Mouse (Mus musculus): ENCODE measurements around the gene Dnal1. TPM values are rescaled to one million over a fixed set of nuclear protein-coding genes. Genes with fewer than 3 reads are reported as not detected.

Gene Dnal1
- polyA plus RNA-seq, 1 experiment, result 13.3 TPM

DNA sequence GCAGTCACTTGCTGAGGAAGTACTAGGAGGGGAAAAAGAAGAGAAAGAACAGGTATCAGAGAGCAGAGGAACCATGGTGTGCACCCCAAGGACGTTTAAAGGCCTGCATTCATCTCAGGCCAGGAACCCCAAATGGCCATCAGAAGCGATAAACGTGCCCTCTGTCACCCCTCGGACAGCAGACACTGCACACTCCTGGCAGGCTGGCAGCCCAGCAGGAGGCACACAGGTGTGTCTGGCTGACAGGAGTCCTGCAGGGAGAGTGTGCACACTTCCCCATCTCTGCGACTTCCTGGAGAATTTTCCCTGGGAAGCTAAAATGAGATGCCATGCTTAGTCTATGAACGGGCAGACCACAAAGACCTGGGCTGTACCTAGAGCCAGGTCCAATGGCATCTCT is 39.2 kb downstream of the Dnal1 start:
- H3K27me3 ChIP-seq (ENCODE audit: control insufficient read depth, insufficient read depth, low read length, poor library complexity, severe bottlenecking), result no peaks in the 10 kb centered on the region
- H3K9me3 ChIP-seq (replicated peaks; ENCODE audit: control insufficient read depth, insufficient read depth, low read length, poor library complexity, severe bottlenecking), result no peaks in the 10 kb centered on the region
- H3K27ac ChIP-seq (ENCODE audit: insufficient read depth, low read length), result no peak overlapping the region
- no peak overlapping the region for H3K9ac ChIP-seq (ENCODE audit: low read depth, poor library complexity, severe bottlenecking)
- peaks cover 25% of the 10 kb centered on the region for H3K36me3 ChIP-seq (ENCODE audit: control insufficient read depth, insufficient read depth, low read length, poor library complexity, severe bottlenecking)
- peaks cover 2% of the 10 kb centered on the region for H3K4me1 ChIP-seq (ENCODE audit: control insufficient read depth, insufficient read depth, low read length)
- no peak overlapping the region for H3K4me3 ChIP-seq (ENCODE audit: low read depth, low read length)
- TF ChIP-seq POLR2A (IDR thresholded peaks at IDR 0.05; ENCODE audit: insufficient read depth, low read length), result no peak
- no peak for TF ChIP-seq EP300 (IDR thresholded peaks at IDR 0.05; ENCODE audit: insufficient read depth, low read depth, low read length)
- TF ChIP-seq CTCF (IDR thresholded peaks at IDR 0.05; ENCODE audit: low read depth, low read length), result no peak

DNA sequence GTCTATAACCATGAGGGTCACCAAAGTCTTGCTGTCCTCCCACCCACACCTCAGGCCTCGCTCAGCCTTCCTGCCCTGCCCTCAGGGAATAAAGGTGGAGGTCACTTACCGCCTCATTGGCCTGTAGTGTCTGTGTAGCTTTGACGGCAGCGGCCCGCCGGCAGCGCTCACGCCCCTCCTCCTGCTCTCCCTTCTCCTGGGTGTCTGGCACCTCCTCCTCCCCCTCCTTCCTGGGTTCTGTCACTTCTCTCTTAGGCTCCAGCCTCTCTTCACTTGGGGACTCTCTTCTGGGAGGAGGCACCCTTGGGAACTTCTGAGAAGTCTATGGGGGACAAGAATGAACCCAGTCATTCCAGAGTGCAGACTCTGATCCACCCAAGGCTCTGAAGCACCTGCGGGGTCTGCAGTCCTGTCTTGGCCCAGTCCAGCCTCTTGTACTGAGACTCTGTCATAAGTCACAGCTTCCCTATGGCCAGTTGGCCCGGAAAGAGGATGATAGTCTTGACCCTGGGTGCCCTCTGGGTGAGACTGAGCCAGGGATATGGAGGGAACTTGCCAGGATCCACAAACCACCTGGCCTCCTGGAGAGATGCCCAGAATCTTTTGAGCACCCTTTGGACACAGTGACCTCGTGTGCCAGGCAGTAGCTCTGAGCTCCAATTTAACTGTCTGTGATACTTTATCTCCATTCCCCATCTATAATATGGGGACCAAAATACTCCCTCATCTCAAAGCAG is 40.8 kb downstream of the Dnal1 start:
- Histone ChIP-seq H3K27me3 (ENCODE audit: control insufficient read depth, insufficient read depth, low read length, poor library complexity, severe bottlenecking) (no peaks in the 10 kb centered on the region), H3K4me1 (ENCODE audit: control insufficient read depth, insufficient read depth, low read length) (peaks cover 2% of the 10 kb centered on the region), H3K36me3 (ENCODE audit: control insufficient read depth, insufficient read depth, low read length, poor library complexity, severe bottlenecking) (peaks cover 35% of the 10 kb centered on the region)

DNA sequence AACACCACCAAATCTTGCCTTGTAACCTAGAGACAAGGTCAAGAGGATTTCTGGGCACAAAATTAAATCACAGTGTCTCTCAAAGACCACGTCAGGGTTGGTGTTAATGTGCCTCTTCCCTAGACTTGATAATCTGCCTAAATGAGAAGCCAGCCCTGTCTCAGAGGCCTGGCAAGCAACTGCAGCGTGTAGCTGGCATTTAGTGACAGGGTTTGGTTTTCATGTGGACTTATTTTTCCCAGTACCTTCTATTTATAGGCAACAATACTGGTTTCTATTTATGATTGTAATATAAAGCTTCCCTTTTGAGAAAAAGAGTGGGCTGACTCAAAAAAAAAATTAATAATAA is 41.3 kb downstream of the Dnal1 start:
- peaks cover 35% of the 10 kb centered on the region for H3K36me3 ChIP-seq (ENCODE audit: control insufficient read depth, insufficient read depth, low read length, poor library complexity, severe bottlenecking)
- peaks cover 2% of the 10 kb centered on the region for H3K4me1 ChIP-seq (ENCODE audit: control insufficient read depth, insufficient read depth, low read length)
- no peak for TF ChIP-seq POLR2A (IDR thresholded peaks at IDR 0.05; ENCODE audit: insufficient read depth, low read length)
- TF ChIP-seq EP300 (IDR thresholded peaks at IDR 0.05; ENCODE audit: insufficient read depth, low read depth, low read length), result no peak
- no peak for TF ChIP-seq CTCF (IDR thresholded peaks at IDR 0.05; ENCODE audit: low read depth, low read length)
- H3K9me3 ChIP-seq (replicated peaks; ENCODE audit: control insufficient read depth, insufficient read depth, low read length, poor library complexity, severe bottlenecking), result no peaks in the 10 kb centered on the region
- H3K27me3 ChIP-seq (ENCODE audit: control insufficient read depth, insufficient read depth, low read length, poor library complexity, severe bottlenecking), result no peaks in the 10 kb centered on the region
- no peak overlapping the region for H3K27ac ChIP-seq (ENCODE audit: insufficient read depth, low read length)
- no peak overlapping the region for H3K9ac ChIP-seq (ENCODE audit: low read depth, poor library complexity, severe bottlenecking)
- H3K4me3 ChIP-seq (ENCODE audit: low read depth, low read length), result no peak overlapping the region

More for the DNA sequence above, 40.8 kb downstream of the Dnal1 start:
- TF ChIP-seq EP300 (IDR thresholded peaks at IDR 0.05; ENCODE audit: insufficient read depth, low read depth, low read length), result no peak
- no peak for TF ChIP-seq POLR2A (IDR thresholded peaks at IDR 0.05; ENCODE audit: insufficient read depth, low read length)
- no peak for TF ChIP-seq CTCF (IDR thresholded peaks at IDR 0.05; ENCODE audit: low read depth, low read length)
- no peak overlapping the region for H3K9ac ChIP-seq (ENCODE audit: low read depth, poor library complexity, severe bottlenecking)
- H3K4me3 ChIP-seq (ENCODE audit: low read depth, low read length), result no peak overlapping the region
- no peaks in the 10 kb centered on the region for H3K9me3 ChIP-seq (replicated peaks; ENCODE audit: control insufficient read depth, insufficient read depth, low read length, poor library complexity, severe bottlenecking)
- no peak overlapping the region for H3K27ac ChIP-seq (ENCODE audit: insufficient read depth, low read length)

DNA sequence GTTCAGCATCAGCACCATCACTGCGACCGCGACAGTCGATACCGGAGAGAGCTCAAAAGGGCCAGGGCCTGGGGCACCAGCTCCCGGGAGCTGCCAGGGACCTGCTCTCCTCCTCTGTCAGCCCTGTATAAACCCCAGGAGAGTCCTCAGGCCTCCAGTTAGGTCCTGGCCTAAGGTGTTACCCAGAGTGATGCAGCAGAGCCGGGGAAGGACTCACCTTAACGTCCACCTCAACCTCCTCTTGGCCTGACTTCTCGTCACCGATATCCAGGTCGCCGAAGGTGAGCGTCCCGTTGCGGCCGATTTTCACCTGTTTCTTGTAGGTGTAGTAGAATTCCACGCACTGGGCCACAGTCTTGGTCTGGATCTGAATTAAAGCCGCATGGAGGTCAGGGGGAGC is 42.0 kb downstream of the Dnal1 start:
- Histone ChIP-seq H3K9ac (ENCODE audit: low read depth, poor library complexity, severe bottlenecking) (no peak overlapping the region), H3K4me3 (ENCODE audit: low read depth, low read length) (no peak overlapping the region), H3K27ac (ENCODE audit: insufficient read depth, low read length) (no peak overlapping the region), H3K4me1 (ENCODE audit: control insufficient read depth, insufficient read depth, low read length) (peaks cover 2% of the 10 kb centered on the region), H3K27me3 (ENCODE audit: control insufficient read depth, insufficient read depth, low read length, poor library complexity, severe bottlenecking) (no peaks in the 10 kb centered on the region), H3K36me3 (ENCODE audit: control insufficient read depth, insufficient read depth, low read length, poor library complexity, severe bottlenecking) (peaks cover 35% of the 10 kb centered on the region), H3K9me3 (replicated peaks; ENCODE audit: control insufficient read depth, insufficient read depth, low read length, poor library complexity, severe bottlenecking) (no peaks in the 10 kb centered on the region)
- TF ChIP-seq POLR2A (IDR thresholded peaks at IDR 0.05; ENCODE audit: insufficient read depth, low read length), result no peak
- TF ChIP-seq CTCF (IDR thresholded peaks at IDR 0.05; ENCODE audit: low read depth, low read length), result no peak
- no peak for TF ChIP-seq EP300 (IDR thresholded peaks at IDR 0.05; ENCODE audit: insufficient read depth, low read depth, low read length)

DNA sequence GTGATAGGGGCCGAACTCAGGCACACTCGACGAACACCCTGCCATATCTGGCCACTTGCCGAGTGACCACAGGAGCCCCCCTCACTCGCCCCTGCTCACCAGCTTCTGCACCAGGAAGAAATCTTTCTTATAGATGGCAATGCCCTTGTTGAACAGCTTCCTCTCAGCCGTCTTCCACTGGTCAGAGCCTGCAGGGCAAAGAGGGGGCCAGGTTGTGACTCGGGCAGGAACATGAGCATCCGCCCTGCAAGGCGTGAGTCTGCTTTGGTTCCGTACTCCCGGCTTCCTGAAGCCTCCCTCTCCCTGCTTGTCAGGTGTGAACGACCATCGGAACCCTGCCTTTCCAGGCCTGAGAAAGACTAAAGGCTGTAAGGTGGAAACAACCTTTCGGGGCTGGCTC is 44.0 kb downstream of the Dnal1 start:
- TF ChIP-seq CTCF (IDR thresholded peaks at IDR 0.05; ENCODE audit: low read depth, low read length) (no peak), POLR2A (IDR thresholded peaks at IDR 0.05; ENCODE audit: insufficient read depth, low read length) (no peak), EP300 (IDR thresholded peaks at IDR 0.05; ENCODE audit: insufficient read depth, low read depth, low read length) (no peak)
- peaks cover 26% of the 10 kb centered on the region for H3K36me3 ChIP-seq (ENCODE audit: control insufficient read depth, insufficient read depth, low read length, poor library complexity, severe bottlenecking)

DNA sequence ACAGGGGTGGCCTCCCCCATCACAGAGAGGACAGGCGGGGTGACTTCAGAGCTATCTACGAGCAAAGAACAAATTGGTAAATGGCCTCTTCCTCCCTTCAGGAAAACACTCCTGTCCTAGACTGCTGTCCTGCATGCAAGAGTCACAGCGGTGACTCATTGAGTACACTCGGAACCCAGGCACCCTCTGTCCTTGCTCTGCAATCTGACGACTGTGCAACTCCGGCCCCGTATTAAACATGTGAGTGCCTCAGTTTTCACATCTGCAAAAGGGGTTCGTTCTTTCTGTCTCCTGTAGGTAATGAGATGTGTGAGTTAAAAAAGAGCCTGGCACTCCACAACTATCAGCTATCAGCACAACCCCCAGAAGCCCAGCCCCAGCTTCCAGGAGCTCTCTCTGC is 46.3 kb downstream of the Dnal1 start:
- no peak overlapping the region for H3K4me3 ChIP-seq (ENCODE audit: low read depth, low read length)
- peaks cover 26% of the 10 kb centered on the region for H3K36me3 ChIP-seq (ENCODE audit: control insufficient read depth, insufficient read depth, low read length, poor library complexity, severe bottlenecking)
- no peaks in the 10 kb centered on the region for H3K27me3 ChIP-seq (ENCODE audit: control insufficient read depth, insufficient read depth, low read length, poor library complexity, severe bottlenecking)
- no peaks in the 10 kb centered on the region for H3K4me1 ChIP-seq (ENCODE audit: control insufficient read depth, insufficient read depth, low read length)
- TF ChIP-seq CTCF (IDR thresholded peaks at IDR 0.05; ENCODE audit: low read depth, low read length) (no peak), EP300 (IDR thresholded peaks at IDR 0.05; ENCODE audit: insufficient read depth, low read depth, low read length) (no peak), POLR2A (IDR thresholded peaks at IDR 0.05; ENCODE audit: insufficient read depth, low read length) (no peak)
- no peaks in the 10 kb centered on the region for H3K9me3 ChIP-seq (replicated peaks; ENCODE audit: control insufficient read depth, insufficient read depth, low read length, poor library complexity, severe bottlenecking)
- no peak overlapping the region for H3K9ac ChIP-seq (ENCODE audit: low read depth, poor library complexity, severe bottlenecking)
- no peak overlapping the region for H3K27ac ChIP-seq (ENCODE audit: insufficient read depth, low read length)

More for the DNA sequence above, 44.0 kb downstream of the Dnal1 start:
- H3K27ac ChIP-seq (ENCODE audit: insufficient read depth, low read length), result no peak overlapping the region
- H3K9me3 ChIP-seq (replicated peaks; ENCODE audit: control insufficient read depth, insufficient read depth, low read length, poor library complexity, severe bottlenecking), result no peaks in the 10 kb centered on the region
- H3K27me3 ChIP-seq (ENCODE audit: control insufficient read depth, insufficient read depth, low read length, poor library complexity, severe bottlenecking), result no peaks in the 10 kb centered on the region
- no peak overlapping the region for H3K9ac ChIP-seq (ENCODE audit: low read depth, poor library complexity, severe bottlenecking)
- H3K4me3 ChIP-seq (ENCODE audit: low read depth, low read length), result no peak overlapping the region
- no peaks in the 10 kb centered on the region for H3K4me1 ChIP-seq (ENCODE audit: control insufficient read depth, insufficient read depth, low read length)

Data from ES-Bruce4 (cell line).